Mouse (Mus musculus) ES-Bruce4 (cell line): ENCODE data around the gene Pknox2. TPM values are rescaled to one million over a fixed set of nuclear protein-coding genes. Genes with fewer than 3 reads are reported as not detected.

ENCODE experiments used
- H3K27ac ChIP-seq: 2 replicates; pipeline ENCODE4 v1.5.1; 2012; ENCODE audit warnings: low read length, inconsistent platforms; ENCODE audit not compliant: insufficient read depth
- H3K27me3 ChIP-seq: 2 replicates; pipeline ENCODE4 v1.6.1; 2012; ENCODE audit warnings: mild to moderate bottlenecking, low read length, inconsistent platforms; ENCODE audit not compliant: control insufficient read depth, poor library complexity, insufficient read depth, severe bottlenecking
- H3K36me3 ChIP-seq: 2 replicates; pipeline ENCODE4 v1.6.1; 2012; ENCODE audit warnings: inconsistent platforms, mild to moderate bottlenecking, low read length, moderate library complexity; ENCODE audit not compliant: control insufficient read depth, poor library complexity, insufficient read depth, severe bottlenecking
- H3K4me1 ChIP-seq: one replicate; pipeline ENCODE4 v1.8.1; 2011; ENCODE audit warnings: low read length; ENCODE audit not compliant: control insufficient read depth, insufficient read depth
- H3K4me3 ChIP-seq: 2 replicates; pipeline ENCODE4 v1.5.1; 2011; ENCODE audit warnings: low read depth, mild to moderate bottlenecking, low read length
- H3K9ac ChIP-seq: 2 replicates; pipeline ENCODE4 v1.6.1; 2012; ENCODE audit warnings: low read depth, mild to moderate bottlenecking, inconsistent platforms; ENCODE audit not compliant: poor library complexity, severe bottlenecking
- H3K9me3 ChIP-seq: replicated peaks from 2 replicates; pipeline ENCODE4 v1.6.1; 2012; ENCODE audit warnings: mild to moderate bottlenecking, low read length, inconsistent platforms; ENCODE audit not compliant: control insufficient read depth, poor library complexity, insufficient read depth, severe bottlenecking
- CTCF ChIP-seq: IDR thresholded peaks from one replicate; pipeline ENCODE4 v1.8.1; 2011; ENCODE audit warnings: low read depth, low read length
- EP300 ChIP-seq: IDR thresholded peaks from 2 replicates; pipeline ENCODE4 v1.6.1; 2011; ENCODE audit warnings: low read depth, low read length; ENCODE audit not compliant: insufficient read depth
- POLR2A ChIP-seq: IDR thresholded peaks from one replicate; pipeline ENCODE4 v1.8.1; 2011; ENCODE audit warnings: low read length; ENCODE audit not compliant: insufficient read depth
- polyA plus RNA-seq: library from polyadenylated mRNA; stranded (reverse); fragments of >200 nt; gene quantifications from 2 replicates; pipeline ENCODE4 v1.2.4, GENCODE M21; 2011; ENCODE audit warnings: low read depth; ENCODE audit not compliant: missing spikeins, insufficient read depth, insufficient read length

Gene Pknox2
- polyA plus RNA-seq, 1 experiment: 12.3 TPM

DNA sequence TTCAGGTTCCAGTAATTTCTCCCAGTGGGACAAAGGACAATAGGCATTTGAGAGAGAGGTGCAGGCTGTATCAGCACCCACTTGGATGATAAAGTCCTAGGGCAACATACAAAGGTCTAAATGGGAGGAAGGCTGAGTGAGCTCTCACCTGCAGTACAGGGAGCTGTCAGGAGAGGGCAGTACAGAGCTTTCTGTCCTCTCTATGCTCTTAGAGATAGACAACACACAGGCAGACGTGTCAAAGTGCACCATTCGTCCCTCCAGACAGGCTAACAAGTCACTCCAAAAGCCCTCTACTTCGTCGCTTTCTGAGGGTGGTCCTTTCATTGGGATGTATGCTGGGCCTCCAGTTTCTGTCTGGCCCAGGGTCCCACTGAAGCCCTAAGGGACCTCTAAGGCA, 256.7 kb downstream of the Pknox2 start:
- Histone ChIP-seq H3K27ac (no peak overlapping the region), H3K9me3 (no peaks in the 10 kb centered on the region), H3K4me1 (no peaks in the 10 kb centered on the region), H3K36me3 (no peaks in the 10 kb centered on the region), H3K9ac (no peak overlapping the region), H3K4me3 (peak overlapping the region; percentile 25; the same call in 1 of the 2 replicates), H3K27me3 (no peaks in the 10 kb centered on the region)
- TF ChIP-seq EP300 (no peak), POLR2A (no peak), CTCF (peak; percentile 61)

DNA sequence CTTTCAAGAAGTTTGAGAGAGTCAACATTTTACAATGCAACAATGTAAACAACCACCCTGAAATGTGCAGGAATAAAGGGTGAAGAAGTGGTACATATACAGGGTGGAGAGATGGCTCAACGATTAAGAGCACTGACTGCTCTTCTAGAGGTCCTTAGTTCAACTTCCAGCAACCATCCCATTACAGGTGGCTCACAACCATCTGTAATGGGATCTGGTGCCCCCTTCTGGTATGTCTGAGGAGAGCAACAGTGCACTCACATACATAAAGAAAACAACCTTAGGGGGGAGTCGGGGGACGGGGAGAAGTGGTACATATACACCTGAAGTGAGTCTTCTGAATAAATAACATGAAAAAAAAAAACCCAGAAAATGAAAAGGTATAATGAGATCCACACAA, 262.0 kb downstream of the Pknox2 start:
- H3K27me3 ChIP-seq: no peaks in the 10 kb centered on the region
- H3K4me1 ChIP-seq: no peaks in the 10 kb centered on the region
- H3K9me3 ChIP-seq: peaks cover 4% of the 10 kb centered on the region; the same call in 1 of the 2 replicates
- H3K9ac ChIP-seq: no peak overlapping the region
- no peak overlapping the region for H3K4me3 ChIP-seq
- TF ChIP-seq EP300: no peak
- TF ChIP-seq CTCF: peak; percentile 5
- no peak for TF ChIP-seq POLR2A
- peak overlapping the region; percentile 51 for H3K27ac ChIP-seq
- H3K36me3 ChIP-seq: no peaks in the 10 kb centered on the region

DNA sequence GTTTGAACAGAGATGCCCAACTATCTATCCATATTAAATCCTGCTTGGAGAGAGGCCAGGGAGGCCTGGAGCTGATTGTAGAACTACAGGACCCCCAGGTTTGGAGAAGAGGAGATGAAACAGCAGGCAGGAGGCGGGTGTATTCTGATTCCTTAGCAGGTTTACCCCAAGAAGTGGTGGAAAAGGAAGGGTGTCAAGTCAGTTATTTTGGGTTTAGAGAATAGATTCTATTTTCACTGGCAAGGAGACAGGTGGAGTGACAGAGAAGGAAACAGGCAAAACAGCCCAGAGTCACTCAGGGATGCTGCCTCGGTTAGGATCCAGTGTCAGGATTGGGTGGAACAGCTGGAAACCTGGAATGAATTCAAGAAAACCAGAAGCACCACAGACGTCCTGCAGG, 263.6 kb downstream of the Pknox2 start:
- H3K9me3 ChIP-seq: peaks cover 4% of the 10 kb centered on the region; the same call in 1 of the 2 replicates
- no peaks in the 10 kb centered on the region for H3K27me3 ChIP-seq
- H3K36me3 ChIP-seq: no peaks in the 10 kb centered on the region
- H3K27ac ChIP-seq: no peak overlapping the region
- no peak for TF ChIP-seq EP300
- no peak for TF ChIP-seq POLR2A
- no peak for TF ChIP-seq CTCF
- H3K9ac ChIP-seq: no peak overlapping the region
- no peak overlapping the region for H3K4me3 ChIP-seq
- no peaks in the 10 kb centered on the region for H3K4me1 ChIP-seq

DNA sequence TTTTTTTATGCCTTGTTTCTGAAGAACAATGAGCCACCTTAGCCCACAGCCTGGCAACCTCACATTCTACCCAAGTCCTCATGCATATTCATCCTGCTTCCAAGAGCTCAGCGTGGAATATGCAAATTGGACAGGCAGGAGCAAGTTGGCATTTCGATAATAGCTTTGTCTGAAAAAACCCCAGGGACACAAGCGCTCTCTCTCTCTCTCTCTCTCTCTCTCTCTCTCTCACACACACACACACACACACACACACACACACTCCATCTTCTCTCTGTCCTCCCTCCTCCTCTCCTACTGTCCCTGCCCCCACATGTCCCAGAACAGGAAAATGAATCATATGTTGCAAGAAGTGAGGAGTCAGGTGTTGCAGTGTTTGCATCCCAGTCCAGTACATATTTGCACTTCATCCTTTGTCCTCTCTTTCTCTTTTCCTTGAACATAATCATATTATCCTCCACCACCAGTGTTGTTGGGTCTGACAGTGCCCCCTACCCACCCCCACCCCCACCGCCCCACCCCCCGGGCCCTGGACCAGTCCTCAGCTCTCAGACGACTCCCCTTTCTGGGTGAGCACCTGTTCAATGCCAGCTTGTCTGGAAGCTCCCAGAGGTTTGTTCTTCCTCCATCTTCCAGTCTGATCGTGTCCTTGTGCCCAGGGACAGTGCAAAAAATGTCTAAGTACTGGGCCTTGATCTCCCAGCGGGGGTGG, 265.0 kb downstream of the Pknox2 start:
- TF ChIP-seq EP300 (no peak), CTCF (no peak), POLR2A (no peak)
- Histone ChIP-seq H3K27me3 (no peaks in the 10 kb centered on the region), H3K4me1 (no peaks in the 10 kb centered on the region), H3K9me3 (peaks cover 4% of the 10 kb centered on the region; the same call in 1 of the 2 replicates), H3K36me3 (no peaks in the 10 kb centered on the region), H3K27ac (no peak overlapping the region), H3K4me3 (no peak overlapping the region), H3K9ac (no peak overlapping the region)

DNA sequence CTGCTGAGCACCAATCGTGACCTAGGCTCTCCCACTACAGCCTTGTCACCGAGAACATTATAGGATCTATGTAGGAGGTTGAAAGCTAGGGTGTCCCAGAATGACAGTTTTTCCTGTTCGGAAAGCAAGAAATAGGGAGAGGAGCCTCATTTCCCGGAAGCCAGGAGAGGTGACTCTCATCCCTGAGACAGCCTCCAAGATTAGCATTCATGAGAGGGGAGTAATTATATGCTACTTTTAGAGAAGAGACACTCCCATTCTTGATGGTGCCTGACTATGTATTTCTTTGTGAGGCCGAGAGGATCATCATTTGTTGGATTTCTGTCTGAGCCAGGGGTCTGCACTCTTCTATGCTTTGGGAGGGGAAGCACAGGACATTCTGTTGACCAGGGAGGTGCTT, 265.6 kb downstream of the Pknox2 start:
- no peaks in the 10 kb centered on the region for H3K4me1 ChIP-seq
- no peak overlapping the region for H3K9ac ChIP-seq
- H3K36me3 ChIP-seq: no peaks in the 10 kb centered on the region
- TF ChIP-seq CTCF: no peak
- no peak for TF ChIP-seq POLR2A
- no peak for TF ChIP-seq EP300
- no peak overlapping the region for H3K27ac ChIP-seq
- H3K4me3 ChIP-seq: no peak overlapping the region
- no peaks in the 10 kb centered on the region for H3K27me3 ChIP-seq
- H3K9me3 ChIP-seq: peaks cover 4% of the 10 kb centered on the region; the same call in 1 of the 2 replicates

DNA sequence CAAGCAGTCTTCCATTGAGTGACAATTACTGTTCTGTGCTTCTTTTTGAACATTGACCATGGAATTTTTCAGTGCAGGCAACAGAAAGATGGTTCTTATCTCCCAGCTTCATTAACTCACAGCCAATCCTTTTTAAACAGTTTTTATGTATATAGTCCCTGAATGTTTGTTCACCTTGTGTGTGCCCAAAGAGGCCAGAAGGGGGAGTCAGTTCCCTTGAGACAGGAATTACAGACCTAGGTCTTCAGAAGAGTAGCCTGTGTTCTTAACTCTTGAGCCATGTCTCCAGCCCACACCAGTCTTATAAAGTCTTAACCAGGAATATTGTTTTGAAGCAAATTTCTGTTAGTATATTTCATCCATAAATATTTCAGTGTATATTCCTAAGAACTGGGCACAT, 270.4 kb downstream of the Pknox2 start:
- Histone ChIP-seq H3K9me3 (no peaks in the 10 kb centered on the region), H3K4me3 (no peak overlapping the region), H3K27me3 (no peaks in the 10 kb centered on the region), H3K4me1 (no peaks in the 10 kb centered on the region), H3K9ac (no peak overlapping the region), H3K27ac (no peak overlapping the region), H3K36me3 (no peaks in the 10 kb centered on the region)
- TF ChIP-seq POLR2A (no peak), EP300 (no peak), CTCF (no peak)
